Mouse (Mus musculus) kidney, postnatal 14 days (tissue): Measurements from ENCODE around the gene Irf4.

Experiments
- DNase-seq: peaks from one replicate; pipeline ENCODE4 v3.0.0; 2022; ENCODE audit warnings: mixed read lengths

The Irf4 gene

DNA sequence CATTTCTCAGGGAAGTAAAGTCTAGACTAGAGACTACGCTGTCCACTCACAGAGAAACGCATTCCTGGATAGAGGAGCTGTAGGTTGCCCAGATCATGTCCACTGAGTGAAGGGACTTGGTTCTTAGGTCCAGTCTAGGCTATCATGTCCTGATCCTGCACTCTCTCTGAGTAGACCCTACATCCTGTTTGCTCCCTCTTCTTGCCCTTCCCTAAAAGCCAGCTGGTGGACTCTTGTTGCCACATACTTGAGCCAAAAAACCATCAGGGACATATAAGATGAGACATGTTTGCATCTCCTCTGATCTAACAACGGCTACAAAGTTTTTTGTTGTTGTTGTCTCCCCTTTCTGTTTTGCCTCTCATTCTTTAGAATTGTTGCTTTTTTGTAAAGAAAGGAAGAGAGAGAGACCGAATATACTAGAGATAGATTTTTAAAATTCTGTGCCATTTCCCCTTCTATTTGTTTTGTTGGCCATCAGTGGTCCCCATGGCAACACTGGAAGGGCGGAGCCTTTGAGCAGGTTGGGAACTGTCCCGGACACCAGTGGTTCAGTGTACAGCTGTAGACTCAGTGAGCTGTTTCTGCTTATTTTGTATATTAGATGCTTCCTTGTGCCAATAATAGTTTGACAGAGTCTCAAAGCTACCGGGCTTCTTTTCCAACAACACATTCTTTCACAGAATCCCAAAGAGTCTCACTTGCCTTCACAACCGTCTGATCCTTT, 15.2 kb downstream of the Irf4 start:
- DNase-seq, result no peak

DNA sequence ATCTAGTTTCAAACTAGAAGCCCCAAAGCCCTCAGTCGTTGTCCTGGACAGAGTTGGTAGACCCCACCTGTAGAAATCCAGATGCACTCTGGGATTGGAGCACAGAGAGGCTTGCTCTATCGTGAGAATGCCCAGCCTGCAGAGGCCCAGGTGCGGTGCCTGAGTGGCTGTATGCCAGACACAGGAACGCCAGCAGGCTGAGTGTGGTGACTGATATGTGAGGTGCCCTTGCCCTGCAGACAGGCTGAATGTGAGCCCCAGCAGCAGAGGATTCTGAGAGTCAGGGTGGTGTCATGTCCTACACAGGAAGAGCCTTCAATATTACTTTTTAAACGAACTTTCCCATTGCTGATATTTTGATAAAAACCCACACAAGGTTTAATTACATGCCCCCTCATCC, 16.9 kb downstream of the Irf4 start:
- DNase-seq, result no peak

DNA sequence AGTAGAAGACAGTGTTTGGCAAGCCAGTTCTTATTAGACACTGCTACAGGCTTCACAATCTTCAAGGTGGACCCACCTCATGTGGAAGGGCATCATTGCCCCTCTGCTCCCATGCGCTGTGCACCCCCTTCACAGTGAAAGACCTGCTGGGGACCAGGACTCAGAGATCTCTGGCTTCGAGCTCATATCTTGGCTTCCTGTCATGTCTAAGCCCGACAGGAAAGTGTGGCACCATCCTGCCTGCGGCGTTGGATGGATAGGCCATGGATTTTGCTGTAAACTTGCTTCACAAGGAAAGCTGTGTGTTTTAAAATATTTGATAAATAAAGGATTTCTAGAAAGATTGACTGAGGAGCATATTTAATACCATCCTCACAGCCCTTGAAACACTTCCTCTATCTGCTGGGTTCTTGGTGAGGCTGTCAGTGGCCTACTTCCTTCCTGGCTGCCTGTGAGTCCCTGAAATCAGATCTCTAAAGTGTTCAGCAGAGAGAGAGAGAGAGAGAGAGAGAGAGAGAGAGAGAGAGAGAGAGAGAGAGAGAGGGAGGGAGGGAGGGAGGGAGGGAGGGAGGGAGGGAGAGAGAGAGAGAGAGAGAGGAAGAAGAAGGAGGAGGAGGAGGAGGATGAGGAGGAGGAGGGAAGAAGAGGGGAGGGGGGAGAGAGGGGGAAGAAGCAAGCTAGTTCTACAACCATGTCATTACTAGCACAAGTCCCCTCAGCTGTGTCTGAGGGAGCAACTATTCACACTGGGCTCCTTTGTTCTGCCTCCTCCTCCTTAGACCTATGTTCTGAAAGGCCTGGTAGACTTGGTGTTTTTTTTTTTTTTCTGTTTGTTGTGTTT, 17.8 kb downstream of the Irf4 start:
- no peak for DNase-seq

DNA sequence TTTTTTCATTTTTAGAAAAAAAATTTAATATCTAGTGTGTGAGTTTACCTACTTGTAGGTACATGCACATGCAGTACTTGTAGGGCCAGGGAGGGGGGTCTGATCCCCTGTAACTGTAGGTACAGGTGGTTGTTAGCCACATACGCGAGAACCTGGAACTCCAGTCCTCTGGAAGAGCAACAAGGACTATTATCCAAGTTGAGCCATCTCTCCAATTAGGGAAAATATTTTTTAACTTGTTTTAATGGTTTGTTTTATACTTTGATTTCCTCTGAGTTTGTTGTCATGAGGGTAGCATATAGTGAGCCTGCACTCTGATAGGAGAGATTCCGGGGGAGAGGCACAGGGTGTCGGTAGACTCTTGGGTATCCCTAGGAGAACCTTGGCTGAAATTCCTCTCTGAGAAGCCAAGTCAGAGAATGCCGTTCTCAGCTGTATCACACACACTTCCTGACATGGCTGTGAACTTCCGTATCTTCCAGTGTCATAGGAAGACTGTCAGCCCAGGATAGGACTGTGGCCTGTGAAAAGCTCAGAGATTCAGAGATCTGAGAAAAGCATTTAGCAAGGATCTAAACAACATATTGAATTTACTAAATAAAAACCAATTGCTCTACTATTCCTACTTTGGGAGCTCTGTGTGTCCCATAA, 18.6 kb downstream of the Irf4 start:
- DNase-seq, result no peak

DNA sequence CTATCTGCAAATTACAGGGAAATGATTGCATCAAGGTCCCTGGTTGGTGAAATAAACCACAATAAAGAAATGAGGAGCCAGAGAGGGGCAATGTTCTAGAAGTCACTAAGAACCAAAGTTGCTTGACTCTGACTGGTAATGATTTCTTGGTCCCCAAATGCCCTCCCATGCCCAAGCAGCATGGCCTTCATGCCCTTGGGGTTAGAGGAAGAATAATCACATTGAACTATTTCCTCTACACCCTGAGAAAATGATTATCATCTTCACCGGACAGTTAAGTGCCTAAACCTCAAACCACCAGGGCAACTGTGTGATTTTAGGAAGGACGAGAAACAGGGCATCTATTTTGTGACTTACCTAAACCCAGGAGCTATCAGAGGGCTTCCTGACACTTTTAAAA, 27.0 kb downstream of the Irf4 start:
- no peak for DNase-seq

DNA sequence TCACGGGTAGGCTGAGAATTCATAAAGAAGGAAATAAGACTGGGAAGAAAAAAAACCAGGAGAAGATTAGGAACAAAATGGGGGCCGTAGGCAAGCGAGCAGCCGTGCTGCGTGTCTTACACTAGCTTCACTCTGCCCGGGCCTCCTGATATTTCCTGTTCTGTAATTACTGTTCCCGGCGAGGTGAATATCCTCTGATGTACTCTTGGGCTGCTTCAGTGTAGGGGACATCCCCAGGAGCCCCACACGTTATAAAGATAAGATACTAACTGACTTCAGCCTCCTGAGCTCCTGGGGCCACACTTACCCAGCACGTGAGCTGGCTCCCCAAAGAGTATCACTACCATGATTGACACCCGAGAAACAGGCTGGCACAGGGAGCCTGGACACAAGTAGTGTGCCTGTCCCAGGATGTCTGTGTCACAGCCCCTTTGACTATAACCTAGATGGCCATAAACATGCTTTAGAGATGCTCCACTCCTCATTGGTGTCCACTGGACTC, 28.7 kb downstream of the Irf4 start:
- no peak for DNase-seq

DNA sequence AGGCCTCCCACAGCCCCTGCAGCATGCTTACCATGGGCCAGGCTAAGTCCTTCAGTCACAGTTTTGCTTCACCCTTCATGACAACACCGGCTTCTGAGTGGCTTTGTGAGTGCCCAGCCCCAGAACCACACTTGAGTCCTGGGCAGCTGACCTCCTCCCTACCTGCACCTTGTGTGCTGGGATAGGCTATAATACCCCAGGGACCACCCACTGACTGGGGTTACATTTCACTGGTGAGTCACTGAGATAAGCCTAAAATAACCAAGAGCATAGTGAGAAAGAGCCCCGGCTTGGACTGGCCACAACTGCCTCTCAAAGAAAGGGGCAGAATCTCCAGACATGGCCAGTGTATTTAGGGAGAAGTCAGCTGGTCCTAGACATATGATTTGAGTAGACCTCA, 32.9 kb downstream of the Irf4 start:
- no peak for DNase-seq

DNA sequence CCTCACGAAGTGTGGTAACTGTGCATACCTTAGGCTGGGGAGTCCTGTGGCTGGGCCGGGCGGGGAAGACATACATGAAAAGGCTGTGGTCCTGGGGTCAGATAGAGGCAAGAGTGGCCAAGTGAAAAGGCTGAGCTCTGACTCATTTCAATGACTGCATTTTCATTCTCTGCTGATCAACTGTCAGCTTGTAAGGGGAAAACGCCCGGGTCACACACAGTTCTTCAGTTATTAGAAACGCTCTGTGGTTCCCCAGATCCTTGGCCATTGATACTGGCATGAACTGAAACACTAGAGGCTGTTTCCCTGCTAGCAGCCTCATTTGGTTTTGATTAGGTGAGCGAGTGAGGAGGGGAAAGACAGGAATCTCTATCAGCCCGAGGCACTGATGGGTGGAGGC, 33.4 kb downstream of the Irf4 start:
- DNase-seq, result no peak

DNA sequence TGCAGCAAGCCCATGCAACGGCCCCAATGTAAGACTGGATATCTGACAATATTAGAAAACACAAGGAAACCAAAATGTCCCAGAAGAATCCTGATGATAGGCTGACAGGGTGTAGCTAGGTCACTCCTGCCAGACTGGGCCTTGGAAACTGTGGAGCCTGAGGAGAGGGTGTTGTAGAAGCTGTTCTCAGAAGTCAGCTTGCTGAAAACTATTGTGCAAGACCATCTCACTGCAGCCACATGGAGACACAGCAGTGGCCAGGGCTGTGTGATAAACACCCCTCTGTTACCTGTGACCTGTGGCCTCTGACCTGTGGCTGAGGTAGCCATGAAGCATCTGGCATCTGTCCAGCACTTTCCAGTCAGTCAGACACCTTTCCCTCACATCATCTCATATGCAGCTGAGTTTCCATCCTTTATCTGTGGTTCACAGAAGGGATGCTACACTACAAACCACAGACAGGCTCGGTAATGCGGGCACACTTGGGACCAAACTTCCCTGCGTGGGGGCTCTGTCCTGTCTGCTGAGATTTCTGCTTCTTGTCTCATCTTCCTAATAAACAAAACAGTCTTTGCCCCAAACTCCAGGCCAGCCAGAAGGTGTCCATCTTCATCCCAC, 36.5 kb downstream of the Irf4 start:
- DNase-seq, result no peak

DNA sequence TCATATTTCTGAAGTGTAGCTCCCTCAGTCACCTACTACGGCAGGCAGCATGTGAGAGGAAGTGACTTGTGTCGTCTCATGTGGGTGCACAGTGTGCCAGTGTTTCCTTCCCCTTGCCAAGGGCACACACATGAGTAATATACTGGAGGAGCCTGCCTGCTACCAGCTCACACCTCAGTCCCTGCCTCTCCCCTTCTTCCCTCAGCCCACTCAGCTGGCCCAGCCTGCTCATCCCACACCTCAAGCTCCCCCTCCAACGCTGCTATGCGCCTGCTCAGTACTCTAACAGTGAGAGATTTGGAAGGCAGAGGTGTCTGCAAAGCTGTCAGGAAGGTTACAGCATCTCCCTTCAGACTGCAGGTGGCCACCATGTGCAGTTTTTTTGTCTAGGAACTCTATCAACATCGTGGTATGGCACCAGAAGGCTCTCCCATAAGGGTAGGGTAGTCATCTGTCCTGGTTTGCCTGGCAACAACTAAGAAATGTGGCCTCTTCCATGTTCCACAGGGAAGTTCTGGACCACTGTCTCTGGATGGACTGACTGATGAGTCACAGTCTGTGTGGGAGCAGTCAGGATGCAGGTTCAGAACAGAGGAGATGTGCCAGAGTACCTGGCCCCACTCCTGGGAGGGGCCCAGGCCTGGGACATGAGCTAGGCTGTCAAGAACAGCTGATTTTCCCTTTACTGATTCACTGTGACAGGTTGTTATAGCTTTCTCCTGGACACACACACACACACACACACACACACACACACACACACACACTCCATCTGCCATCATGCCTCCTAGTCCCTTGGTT, 37.4 kb downstream of the Irf4 start:
- no peak for DNase-seq

DNA sequence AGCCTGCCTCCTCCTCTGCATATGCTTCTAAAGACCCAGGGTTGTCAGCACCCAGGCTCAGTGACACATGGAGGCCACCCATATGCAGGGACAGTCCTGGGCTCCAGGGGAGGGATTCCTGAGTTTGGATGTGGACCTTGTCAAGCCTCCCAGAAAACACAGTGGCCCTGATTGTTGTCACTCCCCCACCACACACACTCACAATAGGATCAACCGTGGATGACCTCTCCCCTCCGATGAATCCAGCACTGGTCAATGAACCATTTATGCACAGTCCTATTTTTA, 38.0 kb downstream of the Irf4 start:
- no peak for DNase-seq

DNA sequence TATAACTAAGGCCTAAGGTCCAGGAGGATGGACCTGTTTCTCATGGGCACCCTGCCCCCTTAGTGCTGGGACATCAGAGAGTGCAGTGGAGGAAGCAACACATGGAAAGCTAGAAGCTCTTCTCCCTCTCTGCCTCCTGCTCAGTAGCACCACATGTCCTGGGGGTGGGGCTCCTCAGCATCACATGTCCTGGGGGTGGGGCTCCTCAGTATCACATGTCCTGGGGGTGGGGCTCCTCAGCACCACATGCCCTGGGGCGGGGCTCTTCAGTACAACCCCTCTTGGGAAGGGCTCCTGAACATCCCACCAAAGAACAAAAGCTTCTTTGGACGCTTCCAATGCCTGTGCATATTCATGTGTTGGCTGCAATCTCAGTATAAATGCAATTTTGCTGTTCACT, 38.5 kb downstream of the Irf4 start:
- no peak for DNase-seq

DNA sequence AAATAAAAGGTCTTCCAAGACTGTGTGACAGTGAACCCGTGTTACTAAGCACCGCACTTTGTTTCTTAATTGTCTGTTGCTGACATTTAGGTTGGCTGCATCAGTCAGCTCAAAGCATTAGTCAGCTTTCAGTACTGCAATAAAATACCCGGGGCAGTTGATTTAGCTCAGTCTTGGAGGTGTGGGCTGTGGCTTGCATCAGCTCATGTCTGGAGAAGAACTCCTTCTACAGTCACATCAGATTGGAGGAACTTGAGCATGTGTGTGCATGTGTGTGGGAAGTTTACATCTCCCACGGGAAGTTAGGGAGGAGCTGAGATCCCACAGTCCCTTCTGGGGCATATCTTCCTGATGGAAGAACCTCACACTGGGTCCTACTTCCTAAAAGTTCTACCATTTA, 38.9 kb downstream of the Irf4 start:
- DNase-seq, result no peak

DNA sequence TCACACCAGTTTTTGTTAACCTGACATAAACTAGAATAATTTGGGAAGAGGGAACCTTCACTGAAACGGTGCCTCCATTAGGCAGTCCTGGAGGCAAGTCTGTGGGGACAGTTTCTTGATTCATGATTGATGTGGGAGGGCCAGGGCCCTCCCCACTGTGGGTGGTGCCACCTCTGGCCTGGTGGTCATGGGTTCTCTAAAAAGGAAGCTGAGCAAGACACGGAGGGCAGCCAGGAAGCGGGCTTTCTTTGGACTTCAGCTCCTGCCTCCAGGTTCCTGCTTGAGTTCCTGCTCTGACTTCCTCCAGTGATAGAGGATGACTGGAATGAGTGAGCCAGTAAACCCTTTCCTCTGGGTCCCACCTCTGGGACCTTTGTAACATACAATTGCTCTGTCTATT, 39.4 kb downstream of the Irf4 start:
- DNase-seq, result no peak

DNA sequence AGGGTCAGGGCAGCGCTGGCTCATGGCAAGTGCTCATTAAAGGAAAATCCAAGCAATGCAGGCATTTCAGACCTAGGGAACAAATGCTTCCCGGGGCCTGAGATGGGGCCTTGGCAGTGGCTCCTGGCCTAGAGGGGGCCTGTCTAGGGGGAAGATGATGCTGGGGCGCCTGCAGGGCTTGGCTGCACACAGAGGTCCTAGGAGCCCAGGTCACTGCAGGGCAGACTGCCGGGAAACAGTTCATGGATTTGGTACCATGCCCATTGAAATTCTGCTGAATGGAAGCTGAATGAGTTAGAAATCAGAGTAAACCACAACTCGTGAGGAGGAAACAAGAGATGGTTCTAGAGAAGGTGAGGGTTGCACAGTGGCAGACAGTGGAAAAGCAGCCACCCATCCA, 41.0 kb downstream of the Irf4 start:
- no peak for DNase-seq

DNA sequence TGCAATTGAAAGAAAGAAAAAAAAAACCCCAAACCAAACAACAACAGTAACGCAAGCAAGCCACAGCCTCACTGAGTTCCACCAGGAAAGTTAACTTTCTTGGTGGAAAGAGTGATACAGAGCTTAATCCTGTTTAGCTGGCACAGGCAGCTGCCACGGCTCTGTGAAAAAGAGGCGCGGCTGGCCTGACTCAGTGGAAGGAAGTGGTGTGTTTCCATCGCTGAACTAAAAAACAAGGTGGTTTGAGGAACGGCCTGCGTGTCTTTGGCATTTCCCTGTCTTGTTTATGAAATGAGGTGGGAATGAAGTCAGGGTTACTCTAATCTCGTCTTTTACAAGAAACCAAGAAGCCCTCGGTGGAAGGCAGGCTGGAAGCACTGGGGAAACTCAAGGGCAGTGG, 43.3 kb downstream of the Irf4 start:
- no peak for DNase-seq

DNA sequence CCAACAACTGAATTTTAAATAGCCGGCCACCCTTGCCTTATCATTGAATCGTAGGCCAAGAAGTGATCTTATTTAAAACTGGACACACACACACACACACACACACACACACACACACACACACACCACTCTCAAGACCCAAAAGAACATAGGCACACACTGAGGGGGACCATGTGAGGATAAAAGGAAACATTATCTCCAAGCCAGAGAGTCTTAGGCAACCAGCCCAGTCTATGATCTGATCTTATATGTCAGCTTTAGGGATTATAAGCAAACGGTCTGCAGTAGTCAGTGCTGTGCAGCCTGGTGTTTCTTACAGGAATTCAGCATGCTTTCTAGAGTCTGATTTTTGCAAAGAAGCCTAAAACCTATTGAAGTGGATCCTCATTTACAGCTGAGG, 43.7 kb downstream of the Irf4 start:
- DNase-seq, result no peak

DNA sequence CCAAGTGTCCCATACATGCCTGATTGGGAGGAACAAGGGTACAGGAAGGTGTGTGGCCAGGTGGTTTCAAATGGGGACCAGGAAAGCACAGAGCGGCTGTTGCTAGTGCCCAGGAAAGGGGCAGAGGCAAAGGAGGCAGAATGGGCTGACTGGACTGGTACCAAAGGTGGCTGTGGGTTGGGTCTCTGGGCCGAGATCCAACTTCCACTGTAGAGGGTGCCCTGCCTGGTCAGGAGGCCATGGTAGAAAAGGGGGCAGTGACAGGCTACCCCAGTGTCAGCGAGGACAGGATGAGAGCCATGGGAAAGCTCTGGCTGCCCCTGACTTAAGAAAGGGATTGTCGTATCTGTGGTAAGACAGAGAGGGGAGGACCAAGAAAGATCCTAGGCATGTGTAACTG, 44.2 kb downstream of the Irf4 start:
- no peak for DNase-seq

DNA sequence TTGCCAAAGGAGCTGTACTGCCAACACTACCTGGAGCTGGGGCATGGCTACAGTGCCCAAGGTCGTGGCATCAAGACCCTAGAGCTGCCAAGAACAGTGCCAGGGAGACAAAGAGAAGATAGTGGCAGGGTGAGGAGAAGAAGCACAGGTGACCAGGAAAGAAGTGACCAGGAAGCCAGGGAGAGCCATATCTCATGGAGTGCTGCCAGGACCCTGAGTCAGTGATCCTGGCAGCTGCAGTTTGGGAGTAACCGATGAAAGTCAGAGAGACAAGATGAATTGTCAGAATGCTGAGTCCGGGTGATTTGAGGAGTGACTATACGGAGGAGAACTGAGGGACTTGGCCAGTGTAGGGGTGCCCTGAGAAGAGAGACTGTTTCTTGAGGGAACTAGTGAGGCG, 44.6 kb downstream of the Irf4 start:
- DNase-seq, result no peak

DNA sequence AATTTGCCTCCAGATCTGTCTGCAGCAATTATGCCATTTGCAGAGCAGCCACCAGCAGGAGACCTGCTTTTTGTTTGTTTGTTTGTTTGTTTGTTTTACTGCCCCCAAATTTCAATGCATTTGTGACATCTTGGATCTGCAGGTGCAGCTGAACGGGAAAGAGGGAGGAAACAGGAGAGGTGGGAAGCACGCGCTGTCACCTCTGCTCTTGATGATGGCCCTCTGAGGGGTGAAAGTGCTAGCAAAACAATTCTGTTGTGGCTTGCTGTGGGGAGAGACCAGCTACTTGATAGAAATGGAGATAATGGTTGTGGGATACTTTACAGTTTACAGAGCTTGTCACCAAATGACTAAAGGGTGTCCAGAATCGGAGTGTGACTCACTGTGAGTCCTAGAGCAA, 46.9 kb downstream of the Irf4 start:
- DNase-seq, result no peak

DNA sequence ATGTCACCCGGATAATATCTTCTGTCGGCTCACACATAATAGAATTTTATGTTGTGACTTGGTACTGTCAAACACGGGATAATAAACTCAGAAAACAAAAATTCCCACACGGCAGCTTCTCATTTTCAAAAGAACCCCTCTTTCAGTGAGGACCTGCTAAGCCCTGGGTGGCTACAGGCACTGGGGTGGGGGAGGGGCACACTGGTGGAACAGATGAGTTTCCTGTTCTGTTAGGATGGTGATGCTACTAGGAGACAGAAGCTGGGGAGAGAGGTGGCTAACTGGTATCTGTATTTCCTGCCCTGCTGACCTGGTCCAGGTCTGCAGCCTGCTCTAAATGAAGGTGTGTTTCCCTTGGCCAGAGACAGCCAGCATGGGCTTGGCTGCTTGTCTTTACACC, 52.9 kb downstream of the Irf4 start:
- DNase-seq, result no peak

DNA sequence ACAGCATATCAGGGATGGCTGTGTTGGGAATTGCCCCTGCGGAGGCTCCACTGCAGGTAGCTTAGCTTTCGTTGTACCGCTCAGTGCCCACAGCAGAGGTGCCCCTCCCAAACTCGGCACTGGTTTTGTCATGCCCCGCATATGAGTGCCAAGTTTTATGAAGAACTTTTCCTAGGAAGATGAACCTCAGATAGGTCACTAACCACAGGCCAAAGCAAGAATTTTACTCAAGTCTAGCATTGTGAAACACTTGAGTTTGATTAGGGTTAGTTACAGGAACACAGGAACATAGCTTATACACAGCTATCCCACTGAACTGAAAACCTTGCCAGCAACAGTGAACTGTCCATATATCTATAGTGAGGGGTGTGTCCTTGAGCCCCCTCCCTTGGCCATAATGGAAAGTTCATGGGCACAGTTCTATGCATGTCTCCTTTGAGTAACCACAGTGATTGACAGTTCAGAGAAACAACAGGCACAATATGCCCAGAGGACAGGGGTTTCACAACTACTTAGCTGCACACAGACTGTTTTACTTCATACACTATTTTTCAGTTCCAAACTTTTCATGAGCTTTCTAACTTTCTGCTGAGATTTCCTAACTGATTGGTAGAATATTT, 53.4 kb downstream of the Irf4 start:
- DNase-seq, result no peak
